Mouse (Mus musculus) megakaryocyte, embryonic 14.5 days (primary cell): ENCODE measurements around the gene Nacc1.

Experiments used
- FLI1 ChIP-seq: IDR thresholded peaks from 2 replicates; pipeline ENCODE4 v1.6.1; 2012; ENCODE audit warnings: low read length, inconsistent platforms, mixed read lengths
- GATA1 ChIP-seq: IDR thresholded peaks from 3 replicates; pipeline ENCODE4 v1.6.1; 2012; ENCODE audit warnings: mixed read lengths, low read length, inconsistent platforms, borderline replicate concordance

- no peak for TF ChIP-seq GATA1
- no peak for TF ChIP-seq FLI1
These were observed 46.9 kb downstream of the Nacc1 start for GRCm38 (mm10) chr8:84640617-84641294.
